Mouse (Mus musculus) heart, adult 2 months (tissue): ENCODE results near the gene Btnl6. TPM values are rescaled to one million over a fixed set of nuclear protein-coding genes. Genes with fewer than 3 reads are reported as not detected.
"Not testable (repeated sequence)": the region's sequence is repeated elsewhere in the genome, so short reads cannot be mapped to it uniquely, and the experiment has no call there.

Experiments
- DNase-seq, 2 experiments: peaks; one replicate each; pipeline ENCODE4 v3.0.0; 2021
- H3K27ac ChIP-seq: fragments of 200-600 bp; 2 replicates; pipeline ENCODE4 v1.8.1; 2022
- H3K27me3 ChIP-seq: fragments of 200-500 bp; 2 replicates; pipeline ENCODE4 v1.6.1; 2012; ENCODE audit warnings: mild to moderate bottlenecking, low read length, inconsistent platforms, mixed read lengths; ENCODE audit not compliant: control insufficient read depth, insufficient read depth
- H3K36me3 ChIP-seq: fragments of 200-500 bp; 2 replicates; pipeline ENCODE4 v1.6.1; 2012; ENCODE audit warnings: low read length, inconsistent platforms; ENCODE audit not compliant: control insufficient read depth, insufficient read depth
- H3K4me1 ChIP-seq: fragments of 200-500 bp; 2 replicates; pipeline ENCODE4 v1.6.1; 2011; ENCODE audit warnings: low read length; ENCODE audit not compliant: control insufficient read depth, insufficient read depth
- H3K4me3 ChIP-seq: fragments of 200-600 bp; 2 replicates; pipeline ENCODE4 v1.8.1; 2022
- H3K79me2 ChIP-seq: fragments of 200-500 bp; replicated peaks from 2 replicates; pipeline ENCODE4 v1.6.1; 2012; ENCODE audit warnings: mild to moderate bottlenecking, inconsistent platforms, low read length, moderate library complexity, mixed read lengths; ENCODE audit not compliant: control insufficient read depth, insufficient read depth
- H3K9ac ChIP-seq: fragments of 200-500 bp; 2 replicates; pipeline ENCODE4 v1.6.1; 2012; ENCODE audit warnings: low read depth, mild to moderate bottlenecking, control low read depth, inconsistent platforms, low read length, mixed read lengths
- CTCF ChIP-seq: fragments of 200-600 bp; IDR thresholded peaks from 2 replicates; pipeline ENCODE4 v1.8.1; 2022; ENCODE audit warnings: antibody characterized with exemption, mild to moderate bottlenecking, moderate library complexity
- EP300 ChIP-seq: fragments of 200-500 bp; IDR thresholded peaks from 2 replicates; pipeline ENCODE4 v1.6.1; 2011; ENCODE audit warnings: low read depth, low read length, control low read depth; ENCODE audit not compliant: insufficient read depth
- POLR2A ChIP-seq: fragments of 200-500 bp; IDR thresholded peaks from 2 replicates; pipeline ENCODE4 v1.6.1; 2011; ENCODE audit warnings: mild to moderate bottlenecking, low read depth, low read length, control low read depth; ENCODE audit not compliant: insufficient read depth
- WGBS: fragments of 180-500 bp; shearing (Covaris S2); methylation state at CpG from one replicate; pipeline ENCODE4 v1.1.7; 2018; 5-methylcytosine and 5-hydroxymethylcytosine counted together
- intact Hi-C: fragments of 180-260 bp; cut with DNase I; formaldehyde crosslinking; loops from one replicate; pipeline ENCODE4 v1.15.1; 2025
- polyA plus RNA-seq: library from polyadenylated mRNA; depleted of rRNA; stranded (reverse); fragments of >200 nt; gene quantifications from 2 replicates; pipeline ENCODE4 v1.2.3, GENCODE M21; 2012
- total RNA-seq, 2 experiments: library from RNA; stranded (reverse); gene quantifications; 2 replicates each; pipeline ENCODE4 v1.2.3; 2021

Gene Btnl6
- total and polyA plus RNA-seq, 3 experiments: not detected

GRCm38 (mm10) chr17:34496539-34496938, 20.6 kb downstream of the Btnl6 start:
- 55% methylated on average over 2 of the region's 2 CpGs for WGBS
- no peak for DNase-seq
- Histone ChIP-seq H3K27me3 (no peaks in the 10 kb centered on the region), H3K27ac (no peak overlapping the region), H3K9ac (no peak overlapping the region), H3K79me2 (no peaks in the 10 kb centered on the region), H3K4me1 (no peaks in the 10 kb centered on the region), H3K36me3 (no peaks in the 10 kb centered on the region), H3K4me3 (no peak overlapping the region)
- TF ChIP-seq EP300: no peak
- TF ChIP-seq POLR2A: no peak
- no peak for TF ChIP-seq CTCF
- intact Hi-C loops: no loop called here

GRCm38 (mm10) chr17:34495156-34495555, 22.0 kb downstream of the Btnl6 start:
- H3K4me3 ChIP-seq, intact Hi-C loops, H3K36me3 ChIP-seq, H3K79me2 ChIP-seq, DNase-seq, H3K4me1 ChIP-seq, H3K9ac ChIP-seq, H3K27me3 ChIP-seq, H3K27ac ChIP-seq: not testable (repeated sequence)
- 68% methylated on average over 2 of the region's 2 CpGs for WGBS

GRCm38 (mm10) chr17:34492796-34493195, 24.4 kb downstream of the Btnl6 start:
- H3K36me3 ChIP-seq: no peaks in the 10 kb centered on the region
- H3K9ac ChIP-seq: no peak overlapping the region
- H3K4me3 ChIP-seq: no peak overlapping the region
- no peak for TF ChIP-seq CTCF
- TF ChIP-seq POLR2A: no peak
- no peak for TF ChIP-seq EP300
- no peaks in the 10 kb centered on the region for H3K4me1 ChIP-seq
- H3K27ac ChIP-seq: no peak overlapping the region
- no peaks in the 10 kb centered on the region for H3K27me3 ChIP-seq
- H3K79me2 ChIP-seq: no peaks in the 10 kb centered on the region
- no peak for DNase-seq
- intact Hi-C loops: no loop called here

GRCm38 (mm10) chr17:34477238-34478013, 39.7 kb downstream of the Btnl6 start, which contains the start of gene Btnl4:
Btnl4 (minus strand) TSS chr17:34477318.
- H3K27ac ChIP-seq, H3K79me2 ChIP-seq, DNase-seq, H3K27me3 ChIP-seq, intact Hi-C loops, H3K36me3 ChIP-seq, H3K9ac ChIP-seq, H3K4me3 ChIP-seq, H3K4me1 ChIP-seq: not testable (repeated sequence)
- 75% methylated on average over 5 of the region's 5 CpGs for WGBS

GRCm38 (mm10) chr17:34476427-34476826, 40.7 kb downstream of the Btnl6 start:
- intact Hi-C loops: no loop called here
- no peak for DNase-seq

GRCm38 (mm10) chr17:34475060-34475459, 42.1 kb downstream of the Btnl6 start:
- H3K27ac ChIP-seq: no peak overlapping the region
- H3K79me2 ChIP-seq: no peaks in the 10 kb centered on the region
- no peak overlapping the region for H3K4me3 ChIP-seq
- TF ChIP-seq CTCF (no peak), POLR2A (no peak), EP300 (no peak)
- H3K4me1 ChIP-seq: no peaks in the 10 kb centered on the region
- 67% methylated on average over 3 of the region's 3 CpGs for WGBS
- H3K27me3 ChIP-seq: no peaks in the 10 kb centered on the region
- no peak for DNase-seq
- intact Hi-C loops: no loop called here
- H3K36me3 ChIP-seq: no peaks in the 10 kb centered on the region
- H3K9ac ChIP-seq: no peak overlapping the region

More at GRCm38 (mm10) chr17:34476427-34476826, 40.7 kb downstream of the Btnl6 start:
- no peak overlapping the region for H3K27ac ChIP-seq
- WGBS: 78% methylated on average over 1 of the region's 2 CpGs
- H3K79me2 ChIP-seq: no peaks in the 10 kb centered on the region
- H3K4me3 ChIP-seq: no peak overlapping the region
- TF ChIP-seq EP300: no peak
- no peak for TF ChIP-seq POLR2A
- TF ChIP-seq CTCF: no peak
- no peaks in the 10 kb centered on the region for H3K4me1 ChIP-seq
- no peak overlapping the region for H3K9ac ChIP-seq
- no peaks in the 10 kb centered on the region for H3K27me3 ChIP-seq
- H3K36me3 ChIP-seq: no peaks in the 10 kb centered on the region
